Mouse (Mus musculus) heart, adult 2 months (tissue): Measurements from ENCODE around the gene Gm21972.

Experiments used
- EP300 ChIP-seq: fragments of 200-500 bp; IDR thresholded peaks from 2 replicates; pipeline ENCODE4 v1.6.1; 2011; ENCODE audit warnings: low read depth, low read length, control low read depth; ENCODE audit not compliant: insufficient read depth
- POLR2A ChIP-seq: fragments of 200-500 bp; IDR thresholded peaks from 2 replicates; pipeline ENCODE4 v1.6.1; 2011; ENCODE audit warnings: mild to moderate bottlenecking, low read depth, low read length, control low read depth; ENCODE audit not compliant: insufficient read depth

GRCm38 (mm10) chr1:86119549-86119948 lies 13.9 kb upstream of the Gm21972 start:
- TF ChIP-seq POLR2A (no peak), EP300 (no peak)
